Mouse (Mus musculus) lung, postnatal 0 days (tissue): ENCODE data around the gene Sltm.

Experiments
- CTCF ChIP-seq: IDR thresholded peaks from 2 replicates; pipeline ENCODE4 v1.5.1; 2016; ENCODE audit warnings: antibody characterized with exemption, mild to moderate bottlenecking
- EP300 ChIP-seq: IDR thresholded peaks from 2 replicates; pipeline ENCODE4 v1.6.1; 2016; ENCODE audit warnings: antibody characterized with exemption, mild to moderate bottlenecking, control low read depth

DNA sequence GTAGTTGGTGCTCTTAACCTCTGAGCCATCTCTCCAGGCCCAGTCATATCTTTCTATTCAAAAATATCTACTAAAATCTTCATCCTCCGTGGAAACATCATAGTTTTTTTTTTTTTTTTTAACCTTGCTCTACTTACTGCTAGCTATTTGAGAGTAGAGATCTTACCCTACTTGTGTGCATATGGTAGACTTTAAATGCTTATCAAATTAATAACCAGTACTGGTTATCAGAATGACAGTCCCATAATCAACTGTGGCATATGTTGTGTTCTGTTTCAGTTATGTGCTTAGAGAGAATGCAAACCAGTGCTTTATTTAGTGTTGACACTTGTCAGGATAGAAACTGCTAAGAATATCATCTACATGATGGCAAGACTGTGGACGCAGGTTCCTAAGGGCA is 35.6 kb downstream of the Sltm start:
- TF ChIP-seq CTCF: no peak
- TF ChIP-seq EP300: no peak
